Mouse (Mus musculus) cerebellum, adult 11 months (tissue): Measurements from ENCODE around the gene Add2.
A peak's percentile ranks its signal among the peaks of the same experiment; 100 is the strongest.

Experiments used
- DNase-seq: peaks from one replicate; pipeline ENCODE4 v3.0.0; 2022

The Add2 gene

DNA sequence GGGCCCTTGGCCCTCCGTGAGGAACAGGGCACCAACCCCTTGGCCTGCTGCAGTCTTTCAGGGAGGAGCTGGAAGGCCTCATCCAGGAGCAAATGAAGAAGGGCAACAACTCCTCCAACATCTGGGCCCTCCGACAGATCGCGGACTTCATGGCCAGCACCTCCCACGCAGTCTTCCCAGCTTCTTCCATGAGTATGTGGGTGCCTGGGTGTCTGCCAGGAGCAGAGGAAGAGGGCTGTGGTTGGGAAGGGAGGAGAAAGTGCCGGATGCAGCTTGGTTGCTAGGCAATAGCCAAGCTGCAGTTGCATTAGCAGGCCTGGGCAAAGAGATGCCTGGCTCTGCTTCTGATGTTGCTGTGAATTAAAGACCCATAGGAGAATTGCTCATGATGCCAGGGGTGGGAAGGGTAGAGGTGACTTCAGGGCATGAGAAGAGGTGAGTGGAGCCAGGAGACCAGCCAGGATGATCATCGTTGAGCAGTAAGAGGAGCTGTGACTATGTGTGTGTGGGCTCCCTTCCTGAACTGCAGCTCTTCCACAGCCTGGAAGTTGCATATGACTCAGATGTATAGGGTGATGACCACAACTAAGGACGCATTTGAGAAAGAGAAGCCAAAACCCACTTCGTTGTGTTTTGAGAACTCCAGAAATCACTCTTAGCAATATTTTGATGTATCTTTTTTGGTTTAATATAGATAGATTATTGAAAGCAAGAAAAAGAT is 58.5 kb downstream of the Add2 start:
- DNase-seq, result no peak

DNA sequence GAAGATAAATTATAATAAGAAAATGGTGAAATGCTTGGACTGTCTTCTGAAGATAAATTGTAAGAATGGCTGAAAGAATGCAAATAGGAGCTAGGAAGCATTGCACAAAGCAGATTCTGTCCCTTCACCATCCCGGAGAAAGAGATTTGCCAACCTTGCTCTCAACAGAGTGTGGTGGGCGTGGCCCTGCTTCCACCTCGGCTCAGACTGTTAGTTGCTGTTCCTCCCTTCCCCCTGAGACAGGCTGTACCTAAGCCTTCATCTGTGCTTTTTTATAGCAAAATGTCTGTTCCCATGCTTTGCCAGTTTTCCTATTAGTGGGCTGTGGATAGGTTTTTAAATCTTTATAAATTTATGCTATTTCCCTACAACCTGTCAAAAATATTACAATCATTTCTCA is 59.3 kb downstream of the Add2 start:
- DNase-seq, result no peak

DNA sequence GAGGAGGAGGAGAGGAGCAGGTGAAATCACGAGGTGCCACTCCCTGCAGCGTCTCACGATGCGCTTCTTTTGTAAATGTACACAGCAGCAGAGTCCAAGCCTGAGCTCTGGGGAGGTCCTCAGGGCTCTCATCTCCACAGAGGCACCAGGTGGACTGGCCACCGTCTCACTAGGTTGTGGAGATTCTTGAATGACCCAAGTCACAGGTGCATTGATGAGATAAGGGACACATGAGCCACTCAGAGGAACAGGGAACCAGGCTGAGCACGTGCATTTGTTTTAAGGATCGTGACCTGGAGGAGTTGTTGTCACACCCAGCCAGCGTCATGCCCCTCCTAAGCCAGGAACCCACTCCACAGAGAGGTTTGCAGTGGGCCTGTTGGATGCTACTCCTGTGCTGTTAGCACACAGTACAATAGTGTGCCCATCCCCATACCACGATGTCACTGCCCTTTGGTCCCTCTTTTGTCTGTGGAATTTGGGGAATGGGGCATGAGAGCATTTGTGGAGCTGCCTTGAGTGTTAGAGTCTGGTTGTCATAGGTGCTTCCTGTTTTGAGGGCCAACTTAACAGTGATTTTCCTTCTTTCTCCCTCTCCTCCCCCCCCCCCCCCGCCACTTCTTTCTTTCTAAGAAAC is 65.8 kb downstream of the Add2 start:
- no peak for DNase-seq

DNA sequence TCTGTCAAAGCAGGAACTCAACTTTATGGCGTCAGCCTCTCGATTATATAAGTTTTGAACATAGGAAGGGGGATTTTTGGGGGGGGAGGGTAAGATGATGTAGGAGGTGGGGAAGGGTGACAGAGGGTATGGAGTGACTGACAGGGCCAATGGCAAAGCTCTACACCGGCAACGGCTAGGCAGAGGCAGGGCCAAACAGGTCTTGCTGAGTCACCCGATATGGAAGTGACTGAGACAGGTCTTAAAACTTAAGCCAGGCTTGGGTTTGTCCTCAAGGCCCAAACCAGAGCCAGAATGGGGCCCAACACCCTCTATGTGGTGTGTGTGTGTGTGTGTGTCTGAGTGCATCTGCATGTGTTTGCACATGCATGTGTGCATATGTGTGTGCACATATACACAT is 67.0 kb downstream of the Add2 start:
- DNase-seq, result no peak

DNA sequence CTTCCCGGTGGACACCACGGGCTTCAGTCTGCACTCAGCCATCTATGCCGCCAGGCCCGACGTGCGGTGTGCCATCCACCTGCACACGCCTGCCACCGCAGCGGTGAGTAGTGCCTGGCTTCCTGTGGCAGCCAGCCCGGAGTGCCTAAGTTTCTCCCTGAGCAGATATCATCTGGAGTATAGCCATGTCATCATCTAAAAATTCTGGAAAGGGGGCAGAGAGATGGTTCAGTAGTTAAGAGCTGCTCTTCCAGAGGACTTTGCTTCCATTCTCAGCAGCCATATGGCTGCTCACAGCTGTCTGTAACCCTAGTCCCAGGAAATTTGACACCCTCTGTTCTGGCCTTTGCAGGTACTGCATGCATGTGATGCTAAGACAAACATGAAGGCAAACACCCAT is 68.3 kb downstream of the Add2 start:
- no peak for DNase-seq

DNA sequence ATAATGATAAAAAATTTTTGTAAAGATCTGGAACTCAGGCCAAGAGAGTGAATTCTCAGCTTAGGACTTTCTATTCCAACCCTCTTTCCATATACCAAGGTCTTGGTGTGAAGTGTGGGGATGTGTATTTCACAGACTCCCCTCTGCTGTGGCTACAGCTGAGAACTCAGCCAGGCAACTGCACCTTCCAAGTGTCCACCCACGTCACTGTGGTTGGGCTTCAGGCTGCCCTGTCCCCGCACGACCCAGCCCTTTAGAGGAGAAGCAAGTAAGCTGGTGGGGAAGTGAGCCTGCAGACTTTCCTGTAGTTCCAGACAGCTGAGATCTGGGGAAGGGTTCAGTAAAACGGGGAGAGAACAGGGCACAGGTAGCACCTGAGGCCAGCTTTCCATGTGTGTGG is 68.7 kb downstream of the Add2 start:
- DNase-seq, result no peak

DNA sequence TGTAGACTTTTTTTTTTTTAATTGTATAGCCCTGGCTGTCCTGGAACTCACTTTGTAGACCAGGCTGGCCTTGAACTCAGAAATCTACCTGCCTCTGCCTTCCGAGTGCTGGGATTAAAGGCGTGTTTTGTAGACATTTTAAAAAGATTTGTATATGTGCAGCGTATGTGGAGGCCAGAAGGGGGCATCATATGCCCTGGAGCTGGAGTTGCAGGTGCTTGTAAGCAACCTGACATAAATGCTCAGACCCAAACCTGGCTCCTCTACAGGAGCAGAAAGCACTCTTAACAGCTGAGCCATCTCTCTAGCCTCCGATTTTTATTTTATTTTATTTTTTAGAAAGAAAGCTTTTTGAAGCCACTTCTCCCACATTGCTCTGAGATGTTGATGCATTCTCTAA is 70.5 kb downstream of the Add2 start:
- no peak for DNase-seq

DNA sequence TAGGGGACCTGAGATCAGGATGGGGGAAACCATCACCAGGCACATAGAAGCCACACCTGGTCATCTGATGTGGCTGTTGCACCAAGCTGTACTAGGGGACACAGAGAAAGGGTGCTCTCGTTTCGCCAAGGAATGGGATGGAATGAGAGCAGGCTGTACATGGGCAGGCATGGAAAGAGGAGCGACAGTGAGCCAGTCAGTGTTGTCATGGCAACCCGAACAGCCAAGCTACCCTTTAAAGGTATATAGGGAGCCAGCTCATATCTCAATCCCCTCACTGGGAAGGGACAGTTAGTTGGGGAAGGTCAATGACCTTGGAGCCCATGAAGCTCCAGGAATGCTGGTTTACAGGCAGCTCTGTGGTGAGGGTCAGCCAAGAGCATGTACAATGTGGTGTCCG is 73.0 kb downstream of the Add2 start:
- no peak for DNase-seq

DNA sequence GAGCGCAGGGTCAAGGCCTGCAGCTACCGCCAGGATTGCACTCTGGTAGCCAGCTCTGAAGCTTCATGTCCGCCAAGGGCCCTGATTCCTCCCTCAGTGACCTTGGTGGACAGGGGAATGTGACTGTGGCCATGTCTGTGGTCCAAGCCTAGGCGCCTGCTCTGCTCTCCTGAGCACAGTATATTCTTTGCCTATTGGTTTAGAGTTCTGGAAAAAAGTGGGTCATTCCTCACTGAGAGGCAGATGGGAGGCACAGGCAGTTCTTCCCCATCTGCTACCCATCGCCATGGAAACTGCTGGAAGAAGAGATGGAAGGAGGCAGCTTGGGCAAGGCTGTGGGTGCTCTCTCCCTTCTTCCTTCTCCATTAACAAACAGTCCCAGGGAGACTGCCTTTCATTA is 74.4 kb downstream of the Add2 start:
- DNase-seq, result peak; percentile 65

DNA sequence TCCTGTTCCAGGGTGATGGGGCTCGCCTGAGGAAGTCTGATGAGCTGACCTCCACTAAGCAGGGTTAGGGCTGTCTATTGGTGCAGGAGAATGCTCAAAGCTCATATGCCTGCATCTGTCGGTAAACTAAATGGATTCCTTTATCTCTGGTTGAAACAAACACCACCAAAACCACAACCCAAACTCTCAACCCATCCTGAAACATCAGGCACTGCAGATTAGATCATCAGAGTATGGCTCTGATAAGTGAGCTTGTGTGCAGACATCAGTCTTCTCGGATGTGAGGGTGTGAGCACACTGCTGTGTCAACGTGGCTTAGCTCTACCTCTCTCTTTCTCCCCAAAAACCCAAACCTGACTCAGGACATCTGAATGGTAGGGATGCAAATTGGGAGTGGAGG is 75.1 kb downstream of the Add2 start:
- no peak for DNase-seq

DNA sequence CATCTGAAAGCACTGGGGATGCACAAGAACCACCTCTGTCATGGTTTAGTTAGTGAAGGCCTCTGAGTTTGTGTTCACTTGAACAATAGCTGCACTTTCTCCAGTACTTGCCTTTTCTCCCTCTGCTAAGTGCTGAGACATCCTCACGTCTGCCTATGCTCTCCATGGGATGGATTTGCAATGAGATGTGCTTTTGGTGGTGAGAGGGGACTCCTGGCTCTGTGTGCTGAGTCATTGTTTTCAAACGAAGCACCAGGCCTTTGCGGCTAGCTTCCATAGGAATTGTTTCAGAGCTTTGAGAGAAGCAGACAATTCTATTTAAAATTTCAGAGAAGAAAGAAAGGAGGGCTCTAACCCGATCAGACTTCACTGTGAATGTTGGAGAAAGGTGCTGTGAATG is 76.2 kb downstream of the Add2 start:
- no peak for DNase-seq

DNA sequence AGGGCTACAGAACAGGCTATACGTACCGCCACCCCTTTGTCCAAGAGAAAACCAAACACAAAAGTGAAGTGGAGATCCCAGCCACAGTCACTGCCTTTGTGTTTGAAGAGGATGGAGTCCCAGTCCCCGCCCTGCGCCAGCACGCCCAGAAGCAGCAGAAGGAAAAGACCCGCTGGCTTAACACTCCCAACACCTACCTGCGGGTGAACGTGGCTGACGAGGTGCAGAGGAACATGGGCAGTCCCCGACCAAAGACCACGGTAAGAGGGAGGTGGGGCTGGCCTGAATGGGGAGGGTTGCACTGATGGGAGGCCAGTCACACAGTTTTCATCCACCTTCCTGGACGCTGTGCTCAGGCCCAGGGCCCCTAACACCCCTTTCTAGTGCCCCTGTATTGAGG is 77.6 kb downstream of the Add2 start:
- no peak for DNase-seq

DNA sequence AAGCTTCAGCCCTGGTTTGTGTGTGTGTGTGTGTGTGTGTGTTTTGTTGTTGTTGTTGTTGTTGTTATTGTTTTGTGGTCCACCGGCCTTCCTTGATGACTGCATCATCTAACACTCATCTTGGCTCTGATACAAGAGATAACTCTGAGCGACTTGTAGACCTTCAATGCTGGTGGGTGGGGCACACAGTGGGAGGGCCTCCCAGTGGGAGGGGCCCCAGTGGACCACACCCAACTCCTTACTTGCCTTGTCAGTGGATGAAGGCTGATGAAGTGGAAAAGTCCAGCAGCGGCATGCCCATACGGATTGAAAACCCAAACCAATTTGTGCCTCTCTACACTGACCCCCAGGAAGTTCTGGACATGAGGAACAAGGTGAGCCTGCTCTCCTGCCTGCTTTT is 78.6 kb downstream of the Add2 start:
- DNase-seq, result no peak

DNA sequence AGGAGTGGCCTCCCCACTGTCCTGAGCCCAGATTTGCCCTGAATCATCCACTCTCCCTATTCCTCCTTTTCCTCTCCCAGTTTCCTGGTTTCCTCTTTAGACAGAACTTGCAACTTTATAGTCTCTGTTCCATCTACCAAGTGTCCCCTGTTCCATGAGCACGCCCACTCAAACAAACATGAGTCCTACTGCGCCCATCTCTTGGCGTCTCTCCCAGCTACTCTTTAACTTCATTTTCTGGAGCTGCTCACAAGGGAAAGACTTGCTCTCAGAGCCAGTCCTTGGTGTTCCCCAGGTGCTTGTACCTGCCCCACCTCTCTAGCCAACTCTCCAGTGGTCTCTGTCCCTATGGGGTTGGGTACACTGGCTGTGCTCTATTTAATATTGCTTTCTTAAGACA is 87.4 kb downstream of the Add2 start:
- no peak for DNase-seq

DNA sequence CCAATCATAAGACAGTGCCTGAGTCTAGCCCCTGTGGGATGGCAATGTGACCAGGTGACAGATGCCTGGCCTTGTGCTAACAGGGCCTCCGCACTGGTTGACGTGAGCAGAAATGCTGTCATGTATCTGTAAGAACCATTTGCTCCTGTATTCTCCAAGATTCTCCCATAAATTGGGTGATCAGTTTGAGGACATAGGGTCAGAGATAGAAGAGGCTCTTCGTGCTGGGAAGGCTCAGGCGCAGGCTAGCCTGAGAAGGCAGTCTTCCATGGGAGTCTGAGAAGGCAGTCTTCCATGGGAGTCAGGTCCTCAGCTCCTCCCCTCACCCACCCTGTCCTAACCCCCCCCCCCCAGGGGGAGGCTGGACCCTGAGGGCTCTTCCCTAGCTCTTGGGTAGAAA is 94.6 kb downstream of the Add2 start:
- no peak for DNase-seq

DNA sequence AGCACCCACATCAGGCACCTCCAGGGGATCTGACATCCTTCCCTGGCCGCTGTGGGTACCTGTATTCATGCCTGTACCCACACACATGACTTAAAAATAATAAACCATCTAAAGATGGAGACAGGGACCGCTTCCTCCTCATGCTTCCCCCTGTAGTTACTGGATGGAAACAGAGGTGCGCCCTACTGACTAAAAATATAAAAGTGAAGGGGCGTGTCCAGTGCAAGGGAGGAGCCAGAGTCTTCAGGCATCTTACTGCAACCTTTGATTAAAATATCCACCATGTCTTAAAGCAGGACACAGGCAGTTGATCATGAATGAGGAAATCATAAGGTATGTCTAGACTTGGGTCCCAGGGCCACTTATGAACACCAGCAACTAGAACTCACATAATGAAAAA is 97.3 kb downstream of the Add2 start:
- DNase-seq, result no peak

DNA sequence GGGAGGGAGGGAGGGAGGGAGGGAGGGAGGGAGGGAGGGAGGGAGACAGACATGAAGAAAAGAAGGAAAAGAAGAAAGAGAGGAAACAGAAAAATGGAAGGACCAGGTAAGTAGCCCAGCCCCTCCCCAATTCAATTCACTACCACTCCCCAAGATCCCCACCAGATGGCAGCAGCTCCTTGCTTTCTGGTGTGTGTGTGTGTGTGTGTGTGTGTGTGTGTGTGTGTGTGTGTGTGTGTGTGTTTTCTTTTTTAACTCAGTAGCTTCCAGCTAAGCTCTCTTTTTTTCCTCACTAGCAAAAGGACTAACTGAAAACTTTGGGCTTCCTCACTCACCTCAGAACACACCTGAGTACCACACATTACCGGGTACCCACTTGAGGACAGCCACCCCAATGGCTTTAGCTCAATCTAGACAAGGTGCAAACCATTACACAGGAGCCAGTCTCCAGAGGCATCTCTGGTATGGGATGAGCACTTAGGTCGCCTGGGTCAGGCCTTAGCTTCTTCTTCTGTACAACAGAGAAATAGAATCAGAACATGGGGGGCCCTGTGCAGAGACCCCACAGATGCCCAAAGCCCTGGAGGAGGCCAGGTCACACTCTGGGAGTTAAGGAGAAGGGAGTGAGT is 98.6 kb downstream of the Add2 start:
- DNase-seq, result no peak

DNA sequence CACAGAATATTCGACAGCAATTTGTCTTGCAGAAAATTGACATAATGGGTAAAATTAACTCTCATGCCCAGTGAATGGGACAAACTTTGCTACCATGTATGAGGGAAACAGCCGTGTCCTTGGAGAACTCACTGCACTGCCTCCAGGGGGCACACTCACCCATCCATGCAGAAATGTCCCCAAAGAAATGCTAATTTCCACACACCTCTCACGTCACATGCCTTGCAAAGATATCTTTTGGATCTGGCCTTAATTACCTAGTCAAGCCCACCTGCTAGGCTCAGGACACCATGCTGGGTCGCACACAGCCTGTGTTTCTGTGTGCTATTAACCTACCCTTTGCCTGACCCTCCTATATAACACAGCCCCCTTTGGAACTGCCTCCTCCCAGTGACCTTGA is 100.0 kb downstream of the Add2 start:
- DNase-seq, result no peak

DNA sequence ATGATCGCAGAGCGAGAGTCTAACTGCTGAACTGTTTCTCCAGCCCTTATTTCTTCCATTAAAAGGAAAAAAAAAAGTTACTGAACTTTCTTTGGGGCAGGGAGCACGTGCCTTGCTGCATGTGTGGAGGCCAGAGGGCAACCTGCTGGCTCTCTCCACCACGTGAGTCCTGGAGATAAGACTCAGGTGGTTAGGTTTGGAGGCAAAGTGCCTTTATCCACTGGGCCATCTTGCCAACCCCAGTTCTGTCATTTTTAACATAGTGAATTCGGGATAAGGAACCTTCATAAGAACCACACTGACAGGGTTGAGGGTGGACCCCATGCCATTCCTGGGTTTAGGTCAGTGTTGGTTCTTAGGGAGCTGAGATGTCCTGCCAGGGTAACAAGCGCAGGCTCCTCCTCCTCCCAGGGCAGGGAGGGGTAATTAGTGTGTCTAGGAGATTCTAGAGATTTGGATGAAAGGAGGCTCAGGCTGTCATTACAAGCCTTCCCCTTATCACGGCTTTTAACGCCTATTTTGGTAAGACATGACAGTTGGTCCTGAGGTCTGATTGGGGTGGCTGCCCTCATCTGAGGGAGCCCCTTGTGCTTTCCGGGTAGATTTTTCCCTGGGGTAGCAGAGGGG is 101.5 kb downstream of the Add2 start:
- DNase-seq, result no peak

DNA sequence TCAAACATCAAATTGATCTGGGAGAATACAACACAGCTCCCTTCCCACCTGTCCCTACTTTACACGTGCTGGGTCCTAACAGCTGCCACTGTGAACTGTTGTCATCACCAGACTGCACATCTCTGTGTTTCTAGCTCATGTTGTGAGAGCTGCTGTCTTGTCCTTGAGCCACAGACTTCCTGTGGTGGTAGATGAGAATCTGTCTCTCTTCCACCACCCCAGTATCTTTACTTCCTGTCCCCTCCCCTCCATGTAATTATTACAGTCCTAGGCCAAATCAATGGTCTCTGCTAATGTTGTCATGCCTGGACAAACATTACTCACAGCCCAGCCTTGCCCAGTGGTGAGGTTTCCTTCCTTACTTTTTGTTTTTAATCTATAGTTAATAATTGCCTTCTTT is 105.4 kb downstream of the Add2 start:
- no peak for DNase-seq

DNA sequence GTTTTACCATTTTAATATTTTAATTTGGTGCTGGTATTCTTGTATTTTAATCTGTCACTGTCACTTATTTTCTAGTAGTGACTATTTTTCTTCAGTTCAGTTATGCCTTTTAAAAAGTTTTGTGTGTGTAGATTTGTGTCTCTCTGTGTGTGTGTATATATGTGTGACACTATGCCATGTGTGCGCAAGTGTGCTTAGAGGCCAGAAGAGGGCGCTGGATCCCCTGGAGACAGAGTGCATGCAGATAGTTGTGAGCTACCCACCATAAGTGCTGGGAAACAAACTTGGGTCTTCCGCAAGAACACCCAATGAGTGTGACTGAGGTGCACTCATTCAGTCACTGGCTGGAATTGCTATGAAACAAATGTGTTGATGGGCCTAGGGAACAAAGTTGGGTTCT is 107.7 kb downstream of the Add2 start:
- no peak for DNase-seq

DNA sequence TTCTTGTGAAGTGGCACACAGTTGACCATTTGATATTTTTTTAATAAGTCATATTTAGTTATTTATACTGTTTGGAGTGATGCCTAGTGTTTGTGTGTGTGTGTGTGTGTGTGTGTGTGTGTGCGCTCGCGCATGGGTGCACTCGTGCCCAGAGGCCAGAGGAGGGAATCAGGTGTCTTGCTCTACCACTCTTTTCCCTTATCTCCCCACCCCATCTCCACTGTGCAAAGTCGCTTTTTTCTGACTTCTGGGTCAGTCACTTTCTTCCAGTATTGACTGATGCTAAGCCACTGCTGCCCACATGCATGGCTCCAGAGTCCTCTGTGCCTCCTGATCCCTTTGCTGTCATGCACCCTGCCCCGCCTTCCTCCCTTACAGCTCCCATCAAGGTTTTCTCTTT is 112.8 kb downstream of the Add2 start:
- no peak for DNase-seq

DNA sequence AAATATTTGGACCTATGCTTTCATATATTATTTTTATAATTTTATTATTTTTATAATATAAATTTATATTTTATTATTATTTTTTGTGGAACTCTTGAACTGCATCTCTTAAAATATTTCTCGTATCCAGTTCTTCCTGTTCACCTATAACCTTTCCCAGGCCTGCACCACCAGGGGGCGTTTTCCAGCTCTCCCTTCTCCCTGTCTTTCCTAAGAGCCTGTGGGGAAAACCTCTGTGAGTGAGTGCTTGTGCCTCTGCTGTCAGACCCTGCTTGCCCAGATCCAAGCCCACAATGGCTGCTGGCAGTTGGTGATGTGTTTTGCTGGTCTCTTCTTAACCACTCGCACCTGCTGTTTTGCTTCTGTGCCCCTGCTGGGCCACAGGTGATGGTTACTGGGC is 113.3 kb downstream of the Add2 start:
- DNase-seq, result peak; percentile 47

DNA sequence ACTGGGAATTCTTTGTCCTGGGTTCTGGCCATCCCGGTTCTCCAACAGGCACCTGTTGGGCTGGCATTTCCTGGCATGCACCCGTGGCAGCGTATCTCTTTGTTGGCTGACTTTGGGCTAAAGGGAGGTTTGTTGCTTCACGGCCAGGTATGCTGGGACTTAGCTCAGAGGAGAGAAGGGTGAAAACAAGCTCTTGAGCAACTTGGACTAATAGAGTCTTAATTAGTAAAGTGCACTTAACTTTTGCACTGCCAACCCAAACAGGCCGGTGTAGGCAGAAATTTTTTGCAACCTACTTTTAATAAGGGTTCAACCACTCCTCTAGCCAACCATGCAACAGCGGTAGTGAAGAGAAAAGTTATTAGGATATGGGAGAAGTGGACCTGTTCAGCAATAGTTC is 116.5 kb downstream of the Add2 start:
- DNase-seq, result no peak
